Mouse (Mus musculus) bone marrow macrophage, adult 2 months (primary cell): ENCODE results near the gene Slc33a1. TPM values are rescaled to one million over a fixed set of nuclear protein-coding genes. Genes with fewer than 3 reads are reported as not detected.

Experiments used
- H3K27ac ChIP-seq: 2 replicates; pipeline ENCODE4 v1.5.1; 2012; ENCODE audit warnings: low read depth, low read length; ENCODE audit not compliant: insufficient read depth
- H3K4me1 ChIP-seq: 2 replicates; pipeline ENCODE4 v1.6.1; 2012; ENCODE audit warnings: low read length; ENCODE audit not compliant: control insufficient read depth, insufficient read depth
- H3K4me3 ChIP-seq: 2 replicates; pipeline ENCODE4 v1.5.1; 2012; ENCODE audit warnings: mild to moderate bottlenecking, low read length, moderate library complexity; ENCODE audit not compliant: insufficient read depth
- CTCF ChIP-seq: IDR thresholded peaks from 2 replicates; pipeline ENCODE4 v1.5.1; 2012; ENCODE audit warnings: low read depth, mild to moderate bottlenecking, low read length, moderate library complexity
- POLR2A ChIP-seq: IDR thresholded peaks from 2 replicates; pipeline ENCODE4 v1.6.1; 2012; ENCODE audit warnings: mild to moderate bottlenecking, low read depth, low read length, borderline replicate concordance
- polyA plus RNA-seq: library from polyadenylated mRNA; stranded (reverse); fragments of >200 nt; gene quantifications from 2 replicates; pipeline ENCODE4 v1.2.4, GENCODE M21; 2012; ENCODE audit not compliant: missing spikeins, insufficient read depth, insufficient read length

Slc33a1 gene
- 19.3 and 21.0 TPM in 2 replicates for polyA plus RNA-seq

GRCm38 (mm10) chr3:63964100-63964921 is at the start of gene Slc33a1:
Gene Slc33a1, minus strand, starts transcription at chr3:63964768.
- Histone ChIP-seq H3K4me3 (peak within 1 kb of the TSS; percentile 95), H3K4me1 (peaks cover 6% of the 10 kb centered on the region), H3K27ac (peak within 1 kb of the TSS; percentile 71)
- no peak for TF ChIP-seq CTCF
- TF ChIP-seq POLR2A = no peak

DNA sequence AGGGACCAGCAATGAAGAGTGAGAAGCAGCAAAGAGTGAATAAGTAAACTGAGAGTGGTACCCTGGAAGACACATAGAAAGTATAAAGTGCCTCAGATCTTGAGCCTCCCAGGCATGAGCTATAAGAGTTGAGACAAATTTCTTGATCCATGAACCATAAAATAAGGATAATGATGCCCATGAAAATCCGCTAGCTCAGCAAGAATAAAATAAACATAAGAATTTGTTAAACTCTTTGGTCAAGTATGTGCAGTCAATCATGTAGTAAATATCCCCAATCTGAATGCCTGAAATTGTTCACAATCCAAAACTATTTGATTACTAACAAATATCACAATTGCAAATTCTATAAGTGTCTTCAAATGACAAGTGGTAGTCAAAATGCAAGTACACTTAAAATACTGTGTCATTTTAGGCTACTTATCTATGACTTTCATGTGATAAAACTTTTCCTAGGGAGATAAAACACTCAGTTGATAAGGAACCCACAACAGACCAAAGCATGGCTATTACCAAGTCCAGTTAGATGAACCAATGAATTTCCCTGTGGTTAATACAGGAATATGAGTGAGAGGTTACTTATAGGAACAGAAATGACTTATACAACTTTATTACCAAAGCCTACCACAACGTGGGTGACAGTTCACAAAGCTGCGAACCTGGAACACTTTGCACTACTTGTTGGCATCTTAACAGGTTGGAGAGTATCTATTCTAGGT is 24.3 kb upstream of the Slc33a1 start:
- TF ChIP-seq POLR2A = no peak
- no peak overlapping the region for H3K27ac ChIP-seq
- H3K4me1 ChIP-seq = no peaks in the 10 kb centered on the region
- no peak overlapping the region for H3K4me3 ChIP-seq

- TF ChIP-seq CTCF = no peak
- H3K4me3 ChIP-seq = no peak overlapping the region
- no peak overlapping the region for H3K27ac ChIP-seq
- no peaks in the 10 kb centered on the region for H3K4me1 ChIP-seq
Measured at GRCm38 (mm10) chr3:63986656-63987055, 22.1 kb upstream of the Slc33a1 start.

GRCm38 (mm10) chr3:63977895-63978294 is 13.3 kb upstream of the Slc33a1 start:
- H3K27ac ChIP-seq = no peak overlapping the region
- no peak overlapping the region for H3K4me3 ChIP-seq
- no peak for TF ChIP-seq POLR2A
- no peak for TF ChIP-seq CTCF
- H3K4me1 ChIP-seq = peaks cover 11% of the 10 kb centered on the region

GRCm38 (mm10) chr3:63975955-63976908 is 11.7 kb upstream of the Slc33a1 start, which contains the start of gene Gmps:
Gene Gmps, plus strand, starts transcription at chr3:63976106.
- Histone ChIP-seq H3K4me1 (peaks cover 11% of the 10 kb centered on the region), H3K4me3 (peak within 1 kb of the TSS; percentile 85), H3K27ac (peak within 1 kb of the TSS; percentile 48)
- TF ChIP-seq POLR2A = no peak
- no peak for TF ChIP-seq CTCF

DNA sequence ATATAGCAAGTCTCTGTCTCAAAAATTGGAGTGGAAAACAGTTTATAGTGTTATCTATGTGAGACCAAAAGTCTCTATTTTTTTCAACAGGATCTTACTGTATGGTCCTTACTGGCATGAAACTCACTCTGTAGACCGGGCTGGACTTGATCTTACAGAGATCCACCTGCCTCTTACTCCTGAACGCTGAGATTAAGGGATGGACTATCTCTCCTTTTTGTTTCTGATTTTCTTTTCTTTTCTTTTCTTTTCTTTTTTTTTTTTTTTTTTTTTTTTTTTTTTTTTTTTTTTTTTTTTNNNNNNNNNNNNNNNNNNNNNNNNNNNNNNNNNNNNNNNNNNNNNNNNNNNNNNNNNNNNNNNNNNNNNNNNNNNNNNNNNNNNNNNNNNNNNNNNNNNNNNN is 1.4 kb upstream of the Slc33a1 start:
- Histone ChIP-seq H3K4me1 (peaks cover 6% of the 10 kb centered on the region), H3K4me3 (no peak overlapping the region), H3K27ac (no peak overlapping the region)
- TF ChIP-seq CTCF (no peak), POLR2A (no peak)

GRCm38 (mm10) chr3:63964922-63965249 is 318 bp upstream of the Slc33a1 start:
- peaks cover 6% of the 10 kb centered on the region for H3K4me1 ChIP-seq
- peak overlapping the region; percentile 39 for H3K4me3 ChIP-seq
- TF ChIP-seq CTCF = no peak
- no peak for TF ChIP-seq POLR2A
- peak overlapping the region; percentile 45 for H3K27ac ChIP-seq

GRCm38 (mm10) chr3:63963421-63964099 is 1.0 kb downstream of the Slc33a1 start:
- TF ChIP-seq CTCF (no peak), POLR2A (no peak)
- Histone ChIP-seq H3K4me3 (peak overlapping the region; percentile 95), H3K27ac (peak overlapping the region; percentile 71), H3K4me1 (peaks cover 6% of the 10 kb centered on the region)

DNA sequence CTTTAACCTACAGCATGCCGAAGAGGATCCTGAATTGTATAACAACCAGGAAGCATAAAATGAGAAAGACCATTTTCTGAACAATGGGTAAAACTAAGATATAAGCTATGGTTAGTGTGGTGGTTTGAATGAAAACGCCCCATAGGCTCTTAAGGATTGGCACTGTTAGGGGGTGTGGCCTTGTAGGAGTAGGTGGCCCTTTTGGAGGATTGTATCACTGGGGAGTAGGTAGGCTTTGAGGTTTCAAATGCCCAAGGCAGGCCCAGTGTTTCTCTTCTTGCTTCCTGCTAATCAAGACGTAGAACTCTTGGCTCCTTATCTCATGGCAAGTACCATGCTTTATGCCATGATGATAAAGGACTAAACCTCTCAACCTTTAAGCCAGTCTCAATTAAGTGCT is 14.7 kb downstream of the Slc33a1 start:
- H3K4me3 ChIP-seq = no peak overlapping the region
- TF ChIP-seq POLR2A (no peak), CTCF (no peak)
- no peak overlapping the region for H3K27ac ChIP-seq
- no peaks in the 10 kb centered on the region for H3K4me1 ChIP-seq
